Mouse (Mus musculus): ENCODE data around the gene Tm9sf2. TPM values are rescaled to one million over a fixed set of nuclear protein-coding genes. Genes with fewer than 3 reads are reported as not detected.

The Tm9sf2 gene
- 124 TPM for polyA plus RNA-seq (2017; shearing (Covaris generic))

GRCm38 (mm10) chr14:122106822-122107468, at the start of gene Tm9sf2:
Gene Tm9sf2 (plus strand): TSS chr14:122107038.

DNA sequence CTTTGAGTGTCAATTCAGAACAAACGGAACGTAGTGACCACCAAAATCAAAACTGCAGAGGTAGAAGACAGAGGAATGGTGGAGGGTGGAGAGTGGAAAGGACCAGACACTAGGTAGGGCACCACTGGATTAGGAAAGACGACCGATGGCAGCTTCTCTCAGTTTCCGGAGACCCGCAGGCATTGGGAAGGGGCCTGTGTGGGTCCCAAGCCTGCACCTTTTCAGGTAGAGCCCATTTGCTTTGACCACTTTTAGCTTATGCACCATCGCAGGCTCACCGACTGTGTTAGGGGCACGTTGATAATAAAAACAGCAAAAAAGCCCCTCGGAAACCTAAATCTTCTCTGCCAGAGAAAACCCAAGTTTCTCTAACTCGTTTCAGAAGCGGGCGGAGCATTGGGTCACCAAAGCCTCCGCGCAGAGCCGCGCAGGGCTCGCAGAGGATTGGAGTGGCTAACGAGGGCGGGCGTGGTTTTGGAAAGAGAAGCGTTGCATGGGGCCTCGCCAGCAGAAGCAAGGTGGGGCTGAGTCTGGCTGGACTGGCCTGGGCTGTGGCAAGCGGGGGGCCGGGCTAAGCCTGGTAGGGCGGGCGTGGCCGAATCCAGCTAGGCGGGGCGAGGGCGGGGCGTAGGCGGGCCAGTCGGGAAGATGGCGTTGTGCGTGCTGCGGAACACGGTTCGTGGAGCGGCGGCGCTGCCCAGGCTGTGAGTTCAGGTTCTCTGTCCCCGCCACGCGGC, 74.4 kb downstream of the Tm9sf2 start, which contains the start of gene Clybl:
Clybl (plus strand) TSS at position 627 of the 737 bp plus-strand sequence.

Other genes with a start within 250 kb of the Tm9sf2 start
- 131 TPM for gene Ubac2, start 228.4 kb upstream of the Tm9sf2 start, polyA plus RNA-seq (2017; shearing (Covaris generic))
- gene Gpr18, start 191.3 kb upstream of the Tm9sf2 start, polyA plus RNA-seq (2017; shearing (Covaris generic)) = 164 TPM
- 459 TPM for gene Gpr183, start 141.8 kb upstream of the Tm9sf2 start, polyA plus RNA-seq (2017; shearing (Covaris generic))
- gene Timm8a2, start 72.4 kb upstream of the Tm9sf2 start, polyA plus RNA-seq (2017; shearing (Covaris generic)) = not detected
- 18.8 TPM for gene Clybl, start 74.7 kb downstream of the Tm9sf2 start, polyA plus RNA-seq (2017; shearing (Covaris generic))